17 mouse cellular contexts compared by ENCODE assay signal in the genomic region with DNA sequence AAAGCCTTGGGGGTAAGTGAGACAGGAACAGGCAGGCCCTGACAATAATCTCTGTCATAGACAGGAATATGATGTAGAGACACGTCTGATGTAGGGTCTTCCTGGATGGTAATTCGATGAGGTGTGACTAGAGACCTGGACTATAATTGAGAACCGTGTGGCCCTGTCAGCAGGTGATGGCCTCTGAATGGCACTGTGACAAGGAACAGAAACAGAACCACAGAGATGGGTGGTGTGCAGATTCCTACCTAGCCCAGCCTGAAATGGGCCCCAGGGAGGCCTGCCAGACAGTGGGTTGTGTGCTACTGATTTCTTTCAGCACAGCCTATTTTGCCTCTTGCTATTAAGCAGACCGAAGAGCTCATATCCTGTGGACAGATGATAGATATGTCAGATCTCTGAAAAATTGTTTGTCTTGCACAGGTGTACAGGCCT.
DNase-seq lines count a peak whose midpoint lies in the region; ATAC-seq and TF ChIP-seq lines count a peak whose summit lies in the region.
"Had no signal": no experiment of that assay in that cellular context is flagged by ENCODE, and none has a peak within 500 bp of the region (broad histone marks: within the 10 kb centered on the region; RNA-seq: fewer than 3 reads in every experiment).

No protein-coding gene starts in this region.

- no peak overlapping the region for H3K4me3 ChIP-seq in heart, embryonic 14.5 days (ENCODE audit: control insufficient read depth in 1 of 2, insufficient read depth in 1 of 2, low read depth in 1 of 2, low read length in 2 of 2)
- no peak overlapping the region for H3K4me3 ChIP-seq in embryonic facial prominence, embryonic 10.5 days
- H3K4me3 ChIP-seq in embryonic facial prominence, embryonic 11.5 days (ENCODE audit: low read depth, low read length) = no peak overlapping the region
- no peak overlapping the region for H3K4me3 ChIP-seq in heart, postnatal 0 days (ENCODE audit: low read depth, low read length)
- no peak overlapping the region for H3K4me3 ChIP-seq in kidney, embryonic 16.5 days (ENCODE audit: low read length)
- H3K4me3 ChIP-seq: limb, embryonic 13.5 days; liver, embryonic 12.5 days; midbrain, embryonic 12.5 days had no signal

- TF ChIP-seq CTCF in heart, postnatal 0 days (IDR thresholded peaks at IDR 0.05; ENCODE audit: low read depth) = no peak

- no peak for DNase-seq in heart, postnatal 36 days
- DNase-seq in embryonic facial prominence, embryonic 10.5 days (ENCODE audit: low spot score) = peak; percentile 15
- no peak for DNase-seq in embryonic facial prominence, embryonic 11.5 days (ENCODE audit: low spot score)
- peak; percentile 18 for DNase-seq in heart, postnatal 0 days (ENCODE audit: low spot score)
- DNase-seq in cerebellum, adult 9-11 months = no peak
- DNase-seq in left cerebral cortex, postnatal 36 days (ENCODE audit: low spot score in 2 of 2) = no peak
- DNase-seq: adrenal gland, adult 2 months; cerebellum, adult 11-12 months; gastrocnemius, postnatal 36 days; kidney, adult 11 months; lung, adult 2 months; thymus, postnatal 14 days had no signal

- no peaks in the 10 kb centered on the region for H3K9me3 ChIP-seq in heart, embryonic 14.5 days (ENCODE audit: control insufficient read depth, low read length)
- H3K9me3 ChIP-seq in embryonic facial prominence, embryonic 10.5 days = no peaks in the 10 kb centered on the region
- no peaks in the 10 kb centered on the region; the same call in 1 of the 2 replicates for H3K9me3 ChIP-seq in embryonic facial prominence, embryonic 11.5 days (replicated peaks; ENCODE audit: control insufficient read depth, low read length)
- H3K9me3 ChIP-seq in heart, postnatal 0 days (replicated peaks; ENCODE audit: control insufficient read depth, low read length) = no peaks in the 10 kb centered on the region
- H3K9me3 ChIP-seq in kidney, embryonic 16.5 days (ENCODE audit: low read length) = no peaks in the 10 kb centered on the region
- H3K9me3 ChIP-seq: limb, embryonic 13.5 days; liver, embryonic 12.5 days; midbrain, embryonic 12.5 days had no signal

- peak; percentile 75 for ATAC-seq in heart, embryonic 14.5 days (ENCODE audit: insufficient number of reproducible peaks, insufficient read depth, low FRiP score, low read depth)
- peak; percentile 48 for ATAC-seq in embryonic facial prominence, embryonic 11.5 days (replicated peaks; ENCODE audit: insufficient number of reproducible peaks, low FRiP score, low TSS enrichment, low read depth)
- peak; percentile 78 for ATAC-seq in heart, postnatal 0 days (ENCODE audit: insufficient read depth, low read depth)
- no peak for ATAC-seq in kidney, embryonic 16.5 days (ENCODE audit: low FRiP score, low TSS enrichment)
- ATAC-seq: liver, embryonic 12.5 days had no signal

- H3K27ac ChIP-seq in heart, embryonic 14.5 days (replicated peaks in 1 of 2; ENCODE audit: control insufficient read depth in 1 of 2, insufficient read depth in 1 of 2, low read depth in 2 of 2, low read length in 2 of 2) = peak overlapping the region in 1 of 2 experiments; percentile 62; a peak in 3 of 4 replicates
- no peak overlapping the region for H3K27ac ChIP-seq in embryonic facial prominence, embryonic 10.5 days (replicated peaks)
- H3K27ac ChIP-seq in embryonic facial prominence, embryonic 11.5 days (replicated peaks; ENCODE audit: low read depth, low read length) = no peak overlapping the region
- H3K27ac ChIP-seq in heart, postnatal 0 days (ENCODE audit: low read depth) = 0 out of 2 replicates have a peak overlapping the region, but pooled peaks have one; percentile 4
- H3K27ac ChIP-seq in kidney, embryonic 16.5 days (ENCODE audit: low read length) = no peak overlapping the region
- H3K27ac ChIP-seq: limb, embryonic 13.5 days; liver, embryonic 12.5 days; midbrain, embryonic 12.5 days had no signal

- intact Hi-C loops in heart, postnatal 36 days (cut with DNase I) = no loop called here
- intact Hi-C loops in left cerebral cortex, postnatal 36 days (cut with DNase I) = no loop called here

- H3K27me3 ChIP-seq in heart, embryonic 14.5 days (ENCODE audit: control insufficient read depth, insufficient read depth, low read length) = peaks cover 4% of the 10 kb centered on the region
- H3K27me3 ChIP-seq in embryonic facial prominence, embryonic 10.5 days (replicated peaks; ENCODE audit: low read depth, poor library complexity, severe bottlenecking) = no peaks in the 10 kb centered on the region
- H3K27me3 ChIP-seq in embryonic facial prominence, embryonic 11.5 days (ENCODE audit: control insufficient read depth, insufficient read depth, low read length) = no peaks in the 10 kb centered on the region
- H3K27me3 ChIP-seq in heart, postnatal 0 days (ENCODE audit: control insufficient read depth, insufficient read depth, low read length) = 0 out of 2 replicates have a peak, but pooled peaks cover 7% of the 10 kb centered on the region
- no peaks in the 10 kb centered on the region for H3K27me3 ChIP-seq in kidney, embryonic 16.5 days (ENCODE audit: insufficient read depth, low read length)
- H3K27me3 ChIP-seq: limb, embryonic 13.5 days; liver, embryonic 12.5 days had no signal

- no peaks in the 10 kb centered on the region for H3K36me3 ChIP-seq in heart, embryonic 14.5 days (ENCODE audit: control insufficient read depth, insufficient read depth, low read length)
- H3K36me3 ChIP-seq in embryonic facial prominence, embryonic 10.5 days (replicated peaks) = no peaks in the 10 kb centered on the region
- H3K36me3 ChIP-seq in embryonic facial prominence, embryonic 11.5 days (replicated peaks; ENCODE audit: control insufficient read depth, insufficient read depth, low read depth, low read length) = no peaks in the 10 kb centered on the region
- no peaks in the 10 kb centered on the region for H3K36me3 ChIP-seq in heart, postnatal 0 days (replicated peaks; ENCODE audit: control insufficient read depth, insufficient read depth, low read length)
- no peaks in the 10 kb centered on the region for H3K36me3 ChIP-seq in kidney, embryonic 16.5 days (ENCODE audit: insufficient read depth, low read length)
- H3K36me3 ChIP-seq: limb, embryonic 13.5 days; liver, embryonic 12.5 days; midbrain, embryonic 12.5 days had no signal

- WGBS in heart, embryonic 14.5 days = 14% methylated on average over 4 of the region's 4 CpGs
- WGBS in embryonic facial prominence, embryonic 10.5 days = 74% methylated on average over 4 of the region's 4 CpGs
- 69% methylated on average over 4 of the region's 4 CpGs for WGBS in embryonic facial prominence, embryonic 11.5 days
- 29% methylated on average over 4 of the region's 4 CpGs for WGBS in heart, postnatal 0 days
- WGBS in kidney, embryonic 16.5 days = 53% methylated on average over 4 of the region's 4 CpGs

- no peak; the same call in 1 of the 2 replicates for TF ChIP-seq EP300 in heart, postnatal 0 days (IDR thresholded peaks at IDR 0.05; ENCODE audit: low read depth)

- H3K4me1 ChIP-seq in heart, embryonic 14.5 days (ENCODE audit: control insufficient read depth in 2 of 2, insufficient read depth in 2 of 2, low read length in 2 of 2) = peaks cover 13 to 20% of the 10 kb centered on the region in 2 experiments
- peaks cover 12% of the 10 kb centered on the region for H3K4me1 ChIP-seq in embryonic facial prominence, embryonic 10.5 days
- H3K4me1 ChIP-seq in embryonic facial prominence, embryonic 11.5 days (ENCODE audit: control insufficient read depth, insufficient read depth, low read length) = no peaks in the 10 kb centered on the region
- peaks cover 6% of the 10 kb centered on the region for H3K4me1 ChIP-seq in heart, postnatal 0 days (ENCODE audit: control insufficient read depth, insufficient read depth)
- 0 out of 2 replicates have a peak, but pooled peaks cover 7% of the 10 kb centered on the region for H3K4me1 ChIP-seq in kidney, embryonic 16.5 days (ENCODE audit: insufficient read depth, low read length)
- H3K4me1 ChIP-seq: liver, embryonic 12.5 days; midbrain, embryonic 12.5 days had no signal

- H3K4me2 ChIP-seq in heart, embryonic 14.5 days (ENCODE audit: low read length) = peak overlapping the region; percentile 40
- no peak overlapping the region for H3K4me2 ChIP-seq in embryonic facial prominence, embryonic 11.5 days (ENCODE audit: low read depth, low read length)
- H3K4me2 ChIP-seq in heart, postnatal 0 days (ENCODE audit: low read depth, low read length) = no peak overlapping the region
- H3K4me2 ChIP-seq in kidney, embryonic 16.5 days (replicated peaks; ENCODE audit: low read depth, low read length) = no peak overlapping the region
- H3K4me2 ChIP-seq: limb, embryonic 13.5 days; liver, embryonic 12.5 days; midbrain, embryonic 12.5 days had no signal

- no peak overlapping the region for H3K9ac ChIP-seq in heart, embryonic 14.5 days (ENCODE audit: low read length)
- no peak overlapping the region for H3K9ac ChIP-seq in embryonic facial prominence, embryonic 11.5 days (replicated peaks; ENCODE audit: low read length)
- H3K9ac ChIP-seq in heart, postnatal 0 days (replicated peaks; ENCODE audit: low read depth, low read length) = no peak overlapping the region
- no peak overlapping the region for H3K9ac ChIP-seq in kidney, embryonic 16.5 days (replicated peaks; ENCODE audit: low read length)
- H3K9ac ChIP-seq: limb, embryonic 13.5 days; liver, embryonic 12.5 days; midbrain, embryonic 12.5 days had no signal

Comparison
In these comparisons a context has a peak if more than half of its experiments do, and no peak if none do; other contexts are left out.
1. DNase-seq: peak in embryonic facial prominence, embryonic 10.5 days (single experiment) and heart, postnatal 0 days (single experiment); none in heart, postnatal 36 days (0 of 2), embryonic facial prominence, embryonic 11.5 days (single experiment), cerebellum, adult 9-11 months (single experiment) and left cerebral cortex, postnatal 36 days (0 of 2).